Mouse (Mus musculus) heart, postnatal 36 days (tissue): ENCODE measurements around the gene Serpinh1. TPM values are rescaled to one million over a fixed set of nuclear protein-coding genes. Genes with fewer than 3 reads are reported as not detected.
"Not testable (repeated sequence)": the region's sequence is repeated elsewhere in the genome, so short reads cannot be mapped to it uniquely, and the experiment has no call there.

Experiments
- DNase-seq, 2 experiments: peaks; one replicate each; pipeline ENCODE4 v3.0.0; 2021 to 2022
- intact Hi-C: fragments of 180-260 bp; cut with DNase I; formaldehyde crosslinking; loops from one replicate; pipeline ENCODE4 v1.15.1; 2025
- total RNA-seq, 2 experiments: library from RNA; stranded (reverse); gene quantifications; 2 replicates each; pipeline ENCODE4 v1.2.3; 2021

Serpinh1 gene
- total RNA-seq, 2 experiments from 2014 or later = 241 to 339 TPM

- DNase-seq = no peak
- intact Hi-C loops = loop anchor here (10.0 kb wide), 1 partner anchor 166 kb away; no protein-coding TSS in a partner anchor
Measured at GRCm38 (mm10) chr7:99378870-99379269, 25.8 kb upstream of the Serpinh1 start.

- intact Hi-C loops = loop anchor here (1.0 to 10.0 kb wide), 2 partner anchors 75 to 169 kb away; no protein-coding TSS in a partner anchor
- DNase-seq = peak; percentile 84 to 92
Measured at GRCm38 (mm10) chr7:99375455-99375854, 22.4 kb upstream of the Serpinh1 start.

GRCm38 (mm10) chr7:99374325-99374724 is 21.3 kb upstream of the Serpinh1 start:
- intact Hi-C loops = loop anchor here (10.0 kb wide), 1 partner anchor 170 kb away; no protein-coding TSS in a partner anchor
- not testable (repeated sequence) for DNase-seq

GRCm38 (mm10) chr7:99366716-99367115 is 13.7 kb upstream of the Serpinh1 start:
- DNase-seq = no peak
- intact Hi-C loops = loop anchor here (5.0 kb wide), 1 partner anchor 94 kb away; no protein-coding TSS in a partner anchor

- intact Hi-C loops = loop anchor here (1.0 to 5.0 kb wide), 2 partner anchors 33 to 93 kb away; no protein-coding TSS in a partner anchor
Measured at GRCm38 (mm10) chr7:99365069-99365468, 12.0 kb upstream of the Serpinh1 start.

GRCm38 (mm10) chr7:99362137-99362536 is 9.1 kb upstream of the Serpinh1 start:
- intact Hi-C loops = no loop called here
- DNase-seq = no peak

More at GRCm38 (mm10) chr7:99365069-99365468, 12.0 kb upstream of the Serpinh1 start:
- peak; percentile 72 to 77 for DNase-seq

- intact Hi-C loops = loop anchor here (1.0 kb wide), 1 partner anchor 11 kb away; no protein-coding TSS in a partner anchor
- DNase-seq = no peak
Measured at GRCm38 (mm10) chr7:99360803-99361414, 7.9 kb upstream of the Serpinh1 start.

GRCm38 (mm10) chr7:99360021-99360802 is 7.2 kb upstream of the Serpinh1 start:
- DNase-seq = peak; percentile 77 to 79
- intact Hi-C loops = loop anchor here (1.0 kb wide), 1 partner anchor 10 kb away; no protein-coding TSS in a partner anchor

- DNase-seq = no peak
- intact Hi-C loops = no loop called here
Measured at GRCm38 (mm10) chr7:99358371-99358770, 5.3 kb upstream of the Serpinh1 start.

GRCm38 (mm10) chr7:99357201-99357600 is 4.2 kb upstream of the Serpinh1 start:
- intact Hi-C loops = no loop called here
- DNase-seq = peak; percentile 60 to 64

GRCm38 (mm10) chr7:99356244-99356930 is 3.3 kb upstream of the Serpinh1 start:
- intact Hi-C loops = no loop called here
- DNase-seq = peak; percentile 59 to 71

GRCm38 (mm10) chr7:99355731-99356131 is 2.7 kb upstream of the Serpinh1 start:
- peak; percentile 74 to 78 for DNase-seq
- intact Hi-C loops = no loop called here

- peak; percentile 49 to 73 for DNase-seq
- intact Hi-C loops = no loop called here
Measured at GRCm38 (mm10) chr7:99351802-99352517, 1.1 kb downstream of the Serpinh1 start.

GRCm38 (mm10) chr7:99351104-99351801 is 1.8 kb downstream of the Serpinh1 start:
- DNase-seq = peak in 1 of 2 experiments; percentile 50
- intact Hi-C loops = no loop called here

GRCm38 (mm10) chr7:99349782-99350720 is 3.0 kb downstream of the Serpinh1 start:
- intact Hi-C loops = loop anchor here (1.0 kb wide), 1 partner anchor 10 kb away; no protein-coding TSS in a partner anchor
- DNase-seq = peak in 1 of 2 experiments; percentile 21

GRCm38 (mm10) chr7:99348883-99349282 is 4.2 kb downstream of the Serpinh1 start:
- intact Hi-C loops = no loop called here
- no peak for DNase-seq

- no peak for DNase-seq
- intact Hi-C loops = no loop called here
Measured at GRCm38 (mm10) chr7:99347268-99347667, 5.8 kb downstream of the Serpinh1 start.

GRCm38 (mm10) chr7:99343577-99343976 is 9.5 kb downstream of the Serpinh1 start:
- intact Hi-C loops = no loop called here
- no peak for DNase-seq
